Mouse (Mus musculus) midbrain, postnatal 0 days (tissue): ENCODE results near the gene Spib. TPM values are rescaled to one million over a fixed set of nuclear protein-coding genes. Genes with fewer than 3 reads are reported as not detected.

Experiments
- ATAC-seq: fragments of 200-750 bp; cut with Nextera tagmentation; 2 replicates; pipeline ENCODE4 v1.8.0; 2017; ENCODE audit warnings: moderate number of reproducible peaks, mild to moderate bottlenecking, moderate TSS enrichment, moderate library complexity; ENCODE audit not compliant: low FRiP score
- DNase-seq: peaks from one replicate; pipeline ENCODE4 v3.0.0-alpha.2; 2015; ENCODE audit warnings: low spot score
- H3K27ac ChIP-seq: fragments of 300-500 bp; sonication (generic); 2 replicates; pipeline ENCODE4 v1.5.1; 2014; ENCODE audit warnings: low read depth, mild to moderate bottlenecking, low read length, mixed read lengths
- H3K27me3 ChIP-seq: fragments of 300-500 bp; sonication (generic); 2 replicates; pipeline ENCODE4 v1.6.1; 2014; ENCODE audit warnings: low read length, control low read depth, mixed read lengths; ENCODE audit not compliant: insufficient read depth
- H3K36me3 ChIP-seq: fragments of 300-500 bp; sonication (generic); 2 replicates; pipeline ENCODE4 v1.6.1; 2014; ENCODE audit warnings: low read length, control low read depth, mixed read lengths; ENCODE audit not compliant: insufficient read depth
- H3K4me1 ChIP-seq: fragments of 300-500 bp; sonication (generic); 2 replicates; pipeline ENCODE4 v1.6.1; 2014; ENCODE audit warnings: mild to moderate bottlenecking, control low read depth, antibody characterized with exemption, low read length, mixed read lengths; ENCODE audit not compliant: insufficient read depth
- H3K4me2 ChIP-seq: fragments of 300-500 bp; sonication (generic); 2 replicates; pipeline ENCODE4 v1.6.1; 2014; ENCODE audit warnings: low read depth, mild to moderate bottlenecking, low read length, mixed read lengths; ENCODE audit not compliant: poor library complexity, severe bottlenecking
- H3K4me3 ChIP-seq: fragments of 300-500 bp; sonication (generic); 2 replicates; pipeline ENCODE4 v1.5.1; 2014; ENCODE audit warnings: low read depth, mild to moderate bottlenecking, low read length, moderate library complexity
- H3K9ac ChIP-seq: fragments of 300-500 bp; sonication (generic); replicated peaks from 2 replicates; pipeline ENCODE4 v1.6.1; 2014; ENCODE audit warnings: mild to moderate bottlenecking, low read length, moderate library complexity, mixed read lengths; ENCODE audit not compliant: poor library complexity, severe bottlenecking
- H3K9me3 ChIP-seq: fragments of 300-500 bp; sonication (generic); 2 replicates; pipeline ENCODE4 v1.6.1; 2016; ENCODE audit warnings: low read length, control low read depth
- CTCF ChIP-seq: IDR thresholded peaks from 2 replicates; pipeline ENCODE4 v1.5.1; 2016; ENCODE audit warnings: antibody characterized with exemption, mild to moderate bottlenecking
- WGBS: fragments of 180-500 bp; shearing (Covaris S2); extraction: QIAGEN DNeasy Blood & Tissue Kit; methylation state at CpG from one replicate; pipeline ENCODE4 v1.1.7; 2014; 5-methylcytosine and 5-hydroxymethylcytosine counted together
- microRNA-seq: library from miRNA; unstranded; fragments of <30 nt; microRNA quantifications from one replicate; pipeline ENCODE4, GENCODE M21; 2016; ENCODE audit warnings: borderline number of aligned reads
- polyA plus RNA-seq: library from polyadenylated mRNA; unstranded; fragments of >200 nt; fragmentation: Nextera tagmentation; extraction: Ambion mirVana; gene quantifications from 2 replicates; pipeline ENCODE4 v1.2.1, GENCODE M21; 2015
- total RNA-seq: library from RNA; depleted of rRNA; stranded (reverse); fragments of >200 nt; gene quantifications from 2 replicates; pipeline ENCODE4 v1.2.3, GENCODE M21; 2014; rRNA removed

Gene Spib
- total and polyA plus RNA-seq, 2 experiments from 2014 or later, result 0.14 TPM; not detected in 1

- no peak overlapping the region for H3K4me3 ChIP-seq
- H3K4me2 ChIP-seq, result no peak overlapping the region
- 0 out of 2 replicates have a peak, but pooled peaks cover under 1% of the 10 kb centered on the region for H3K27me3 ChIP-seq
- 67% methylated on average over 7 of the region's 7 CpGs for WGBS
- ATAC-seq (peak; percentile 50; the same call in 1 of the 2 replicates), DNase-seq (no peak)
- H3K9me3 ChIP-seq, result no peaks in the 10 kb centered on the region
- H3K36me3 ChIP-seq, result peaks cover 17% of the 10 kb centered on the region
- TF ChIP-seq CTCF, result no peak
- H3K4me1 ChIP-seq, result no peaks in the 10 kb centered on the region
- no peak overlapping the region for H3K27ac ChIP-seq
- H3K9ac ChIP-seq, result no peak overlapping the region
Measured at GRCm38 (mm10) chr7:44485572-44486195, 46.2 kb downstream of the Spib start.

- Histone ChIP-seq H3K27ac (no peak overlapping the region), H3K9me3 (no peaks in the 10 kb centered on the region), H3K4me3 (no peak overlapping the region), H3K36me3 (peaks cover 10% of the 10 kb centered on the region), H3K27me3 (peaks cover 7% of the 10 kb centered on the region; the same call in 1 of the 2 replicates), H3K4me1 (no peaks in the 10 kb centered on the region), H3K9ac (no peak overlapping the region), H3K4me2 (no peak overlapping the region)
- DNase-seq (peak; percentile 88), ATAC-seq (peak; percentile 72)
- TF ChIP-seq CTCF, result peak; percentile 99
- WGBS, result 34% methylated on average over 5 of the region's 5 CpGs
Measured at GRCm38 (mm10) chr7:44484841-44485571, 46.9 kb downstream of the Spib start.

GRCm38 (mm10) chr7:44484109-44484508, 47.8 kb downstream of the Spib start:
- 100% methylated on average over 1 of the region's 1 CpGs for WGBS

GRCm38 (mm10) chr7:44482836-44483435, 48.9 kb downstream of the Spib start:
- Histone ChIP-seq H3K9me3 (no peaks in the 10 kb centered on the region), H3K4me2 (no peak overlapping the region), H3K27ac (no peak overlapping the region), H3K4me3 (no peak overlapping the region), H3K9ac (no peak overlapping the region), H3K27me3 (peaks cover 8% of the 10 kb centered on the region; the same call in 1 of the 2 replicates), H3K4me1 (no peaks in the 10 kb centered on the region), H3K36me3 (no peaks in the 10 kb centered on the region)
- no peak for TF ChIP-seq CTCF
- no peak for DNase-seq
- 74% methylated on average over 3 of the region's 3 CpGs for WGBS
- no peak for ATAC-seq

More at GRCm38 (mm10) chr7:44484109-44484508, 47.8 kb downstream of the Spib start:
- Histone ChIP-seq H3K27ac (no peak overlapping the region), H3K9ac (no peak overlapping the region), H3K9me3 (no peaks in the 10 kb centered on the region), H3K4me3 (no peak overlapping the region), H3K4me1 (no peaks in the 10 kb centered on the region), H3K27me3 (peaks cover 8% of the 10 kb centered on the region; the same call in 1 of the 2 replicates), H3K36me3 (peaks cover 6% of the 10 kb centered on the region; the same call in 1 of the 2 replicates), H3K4me2 (no peak overlapping the region)
- DNase-seq, result no peak
- no peak for ATAC-seq
- no peak for TF ChIP-seq CTCF

Small RNAs within 50 kb of the gene (microRNA-seq; reads per million reads assigned to microRNA genes)
- not detected for gene Mir7053

Other genes starting within 250 kb of the Spib start
- gene Clec11a, start 225.2 kb downstream of the Spib start, total RNA-seq, result 3.2 and 3.9 TPM in 2 replicates
- gene Clec11a, start 225.2 kb downstream of the Spib start, polyA plus RNA-seq, result 3.5 and 3.8 TPM in 2 replicates
- 48.1 and 60.3 TPM in 2 replicates for gene Shank1, start 221.8 kb downstream of the Spib start, total RNA-seq
- gene Shank1, start 221.8 kb downstream of the Spib start, polyA plus RNA-seq, result 33.9 and 39.2 TPM in 2 replicates
- 119 and 144 TPM in 2 replicates for gene Syt3, start 148.0 kb downstream of the Spib start, total RNA-seq
- gene Syt3, start 148.0 kb downstream of the Spib start, polyA plus RNA-seq, result 88.4 and 96.7 TPM in 2 replicates
- gene 1700008O03Rik, start 146.3 kb downstream of the Spib start, total RNA-seq, result 0.38 and 1.4 TPM in 2 replicates
- gene 1700008O03Rik, start 146.3 kb downstream of the Spib start, polyA plus RNA-seq, result 3.8 and 5.2 TPM in 2 replicates
- gene Lrrc4b, start 103.1 kb downstream of the Spib start, total RNA-seq, result 589 and 657 TPM in 2 replicates
- gene Lrrc4b, start 103.1 kb downstream of the Spib start, polyA plus RNA-seq, result 24.2 and 26.9 TPM in 2 replicates
- 7.1 and 11.8 TPM in 2 replicates for gene Aspdh, start 66.7 kb downstream of the Spib start, total RNA-seq
- 2.1 and 3.7 TPM in 2 replicates for gene Aspdh, start 66.7 kb downstream of the Spib start, polyA plus RNA-seq
- 25.5 and 38.5 TPM in 2 replicates for gene Josd2, start 64.1 kb downstream of the Spib start, total RNA-seq
- 22.7 and 25.4 TPM in 2 replicates for gene Josd2, start 64.1 kb downstream of the Spib start, polyA plus RNA-seq
- gene Emc10, start 35.5 kb downstream of the Spib start, total RNA-seq, result 247 and 273 TPM in 2 replicates
- 150 and 154 TPM in 2 replicates for gene Emc10, start 35.5 kb downstream of the Spib start, polyA plus RNA-seq
- 18.5 and 19.3 TPM in 2 replicates for gene Fam71e1, start 35.5 kb downstream of the Spib start, total RNA-seq
- gene Fam71e1, start 35.5 kb downstream of the Spib start, polyA plus RNA-seq, result 23.8 and 27.7 TPM in 2 replicates
- gene Mybpc2, start 7.4 kb downstream of the Spib start, total RNA-seq, result 0.27 and 0.38 TPM in 2 replicates
- 0.28 and 0.34 TPM in 2 replicates for gene Mybpc2, start 7.4 kb downstream of the Spib start, polyA plus RNA-seq
- gene Pold1, start 16.8 kb upstream of the Spib start, total RNA-seq, result 12.9 and 17.5 TPM in 2 replicates
- gene Pold1, start 16.8 kb upstream of the Spib start, polyA plus RNA-seq, result 8.8 and 9.6 TPM in 2 replicates
- 46.8 and 47.7 TPM in 2 replicates for gene Nr1h2, start 21.9 kb upstream of the Spib start, total RNA-seq
- 41.2 and 48.0 TPM in 2 replicates for gene Nr1h2, start 21.9 kb upstream of the Spib start, polyA plus RNA-seq
- not detected in 2 replicates for gene Napsa, start 40.3 kb upstream of the Spib start, total RNA-seq
- gene Napsa, start 40.3 kb upstream of the Spib start, polyA plus RNA-seq, result 0.79 and 0.82 TPM in 2 replicates
- gene Kcnc3, start 58.6 kb upstream of the Spib start, total RNA-seq, result 17.2 and 25.4 TPM in 2 replicates
- gene Kcnc3, start 58.6 kb upstream of the Spib start, polyA plus RNA-seq, result 6.2 and 6.6 TPM in 2 replicates
- 8.8 and 11.0 TPM in 2 replicates for gene Myh14, start 138.8 kb upstream of the Spib start, total RNA-seq
- gene Myh14, start 138.8 kb upstream of the Spib start, polyA plus RNA-seq, result 6.9 and 7.9 TPM in 2 replicates
- not detected in 2 replicates for gene Izumo2, start 176.7 kb upstream of the Spib start, total RNA-seq
- gene Izumo2, start 176.7 kb upstream of the Spib start, polyA plus RNA-seq, result not detected in 2 replicates
- gene Vrk3, start 216.3 kb upstream of the Spib start, total RNA-seq, result 22.8 and 23.3 TPM in 2 replicates
- gene Vrk3, start 216.3 kb upstream of the Spib start, polyA plus RNA-seq, result 23.5 and 26.4 TPM in 2 replicates
- 1.1 TPM in 2 replicates for gene Zfp473, start 219.0 kb upstream of the Spib start, total RNA-seq
- 0.48 and 0.51 TPM in 2 replicates for gene Zfp473, start 219.0 kb upstream of the Spib start, polyA plus RNA-seq